Mouse (Mus musculus): ENCODE results near the gene Slc5a4a. TPM values are rescaled to one million over a fixed set of nuclear protein-coding genes. Genes with fewer than 3 reads are reported as not detected.
A peak's percentile ranks its signal among the peaks of the same experiment; 100 is the strongest.

The Slc5a4a gene
- polyA plus RNA-seq, 1 experiment from 2014 or later: not detected

DNA sequence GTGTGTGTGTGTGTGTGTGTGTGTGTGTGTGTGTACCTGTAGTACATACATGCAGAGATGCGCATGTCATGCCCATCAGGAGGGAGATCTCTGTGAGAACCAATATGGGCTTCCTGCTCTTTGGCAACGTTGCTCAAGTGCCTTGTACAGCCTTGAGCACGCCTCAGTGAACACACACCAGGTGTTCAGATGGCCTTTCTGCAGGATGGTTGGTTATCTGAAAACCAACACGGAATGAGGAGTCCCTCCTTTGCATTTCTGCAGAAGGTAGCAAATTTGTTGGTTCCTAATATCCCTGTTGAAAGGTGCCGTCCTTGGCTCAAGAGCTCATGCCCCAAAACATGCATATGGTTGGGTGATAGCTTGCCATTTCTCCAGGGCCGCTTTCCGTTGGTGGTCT, 8.7 kb downstream of the Slc5a4a start:
- ATAC-seq (replicated peaks; ENCODE audit: insufficient number of reproducible peaks, low FRiP score, low TSS enrichment): no peak
- H3K36me3 ChIP-seq (ENCODE audit: control insufficient read depth, insufficient read depth, low read length): no peaks in the 10 kb centered on the region
- H3K9me3 ChIP-seq (replicated peaks; ENCODE audit: control insufficient read depth, low read length): no peaks in the 10 kb centered on the region
- no peaks in the 10 kb centered on the region for H3K4me1 ChIP-seq (ENCODE audit: control insufficient read depth, insufficient read depth, low read length)
- WGBS (ENCODE audit: insufficient replicate concordance): 75% methylated on average over 7 of the region's 7 CpGs
- no peak overlapping the region for H3K4me3 ChIP-seq (ENCODE audit: low read depth, low read length)
- no peak overlapping the region for H3K27ac ChIP-seq (ENCODE audit: low read depth, low read length)
- no peak overlapping the region for H3K4me2 ChIP-seq
- no peak overlapping the region for H3K9ac ChIP-seq (ENCODE audit: low read depth, low read length)
- no peaks in the 10 kb centered on the region for H3K27me3 ChIP-seq (ENCODE audit: control insufficient read depth, insufficient read depth, low read length)

DNA sequence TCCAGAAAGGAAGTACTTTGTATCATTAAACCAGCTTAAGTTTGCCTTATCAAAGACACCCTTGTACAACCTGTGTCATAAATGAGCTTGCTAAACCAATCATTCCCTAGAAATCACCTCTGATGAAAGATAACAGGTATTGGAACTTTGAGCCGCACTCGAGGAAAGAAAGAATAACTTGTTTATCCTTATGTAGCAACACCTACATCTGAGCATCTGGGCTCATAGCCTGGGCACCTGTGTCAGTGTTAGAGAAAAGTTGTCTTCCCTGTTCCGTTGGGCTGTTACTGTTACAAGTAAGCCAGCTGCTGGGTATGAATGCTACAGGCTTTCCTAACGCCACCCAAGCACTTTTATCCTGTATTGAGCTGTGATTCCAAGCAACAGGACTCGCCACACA, 10.3 kb downstream of the Slc5a4a start:
- no peaks in the 10 kb centered on the region for H3K4me1 ChIP-seq (ENCODE audit: control insufficient read depth, insufficient read depth, low read length)
- no peak overlapping the region for H3K4me3 ChIP-seq (ENCODE audit: low read depth, low read length)
- no peaks in the 10 kb centered on the region for H3K27me3 ChIP-seq (ENCODE audit: control insufficient read depth, insufficient read depth, low read length)
- no peaks in the 10 kb centered on the region for H3K36me3 ChIP-seq (ENCODE audit: control insufficient read depth, insufficient read depth, low read length)
- H3K9ac ChIP-seq (ENCODE audit: low read depth, low read length): no peak overlapping the region
- no peaks in the 10 kb centered on the region for H3K9me3 ChIP-seq (replicated peaks; ENCODE audit: control insufficient read depth, low read length)
- WGBS (ENCODE audit: insufficient replicate concordance): 71% methylated on average over 5 of the region's 5 CpGs
- no peak for ATAC-seq (replicated peaks; ENCODE audit: insufficient number of reproducible peaks, low FRiP score, low TSS enrichment)
- H3K27ac ChIP-seq (ENCODE audit: low read depth, low read length): no peak overlapping the region
- H3K4me2 ChIP-seq: no peak overlapping the region

DNA sequence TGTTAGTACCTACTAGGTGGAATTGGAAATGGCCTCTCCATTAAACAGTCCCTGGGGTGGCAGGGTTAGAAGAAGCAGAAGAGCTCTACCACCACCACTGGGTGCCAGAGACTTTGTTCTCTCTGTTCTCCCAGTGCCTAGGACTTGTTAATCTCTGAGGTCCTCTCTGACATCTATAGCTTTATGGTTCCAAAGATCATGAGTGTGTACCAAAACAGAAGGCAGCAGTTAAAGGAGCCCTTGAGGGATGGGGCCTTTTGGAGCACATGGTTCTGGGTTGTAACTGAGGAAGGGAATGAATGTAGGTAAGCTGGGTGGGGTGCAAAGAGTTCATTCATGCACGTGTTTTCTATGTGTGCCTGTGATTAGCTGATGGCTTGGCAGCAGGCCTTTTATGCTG, 10.8 kb downstream of the Slc5a4a start:
- no peak overlapping the region for H3K4me3 ChIP-seq (ENCODE audit: low read depth, low read length)
- H3K9ac ChIP-seq (ENCODE audit: low read depth, low read length): no peak overlapping the region
- H3K9me3 ChIP-seq (replicated peaks; ENCODE audit: control insufficient read depth, low read length): no peaks in the 10 kb centered on the region
- no peak overlapping the region for H3K4me2 ChIP-seq
- WGBS (ENCODE audit: insufficient replicate concordance): 67% methylated on average over 1 of the region's 1 CpGs
- H3K27ac ChIP-seq (ENCODE audit: low read depth, low read length): no peak overlapping the region
- H3K36me3 ChIP-seq (ENCODE audit: control insufficient read depth, insufficient read depth, low read length): no peaks in the 10 kb centered on the region
- no peaks in the 10 kb centered on the region for H3K4me1 ChIP-seq (ENCODE audit: control insufficient read depth, insufficient read depth, low read length)
- H3K27me3 ChIP-seq (ENCODE audit: control insufficient read depth, insufficient read depth, low read length): no peaks in the 10 kb centered on the region
- no peak for ATAC-seq (replicated peaks; ENCODE audit: insufficient number of reproducible peaks, low FRiP score, low TSS enrichment)

DNA sequence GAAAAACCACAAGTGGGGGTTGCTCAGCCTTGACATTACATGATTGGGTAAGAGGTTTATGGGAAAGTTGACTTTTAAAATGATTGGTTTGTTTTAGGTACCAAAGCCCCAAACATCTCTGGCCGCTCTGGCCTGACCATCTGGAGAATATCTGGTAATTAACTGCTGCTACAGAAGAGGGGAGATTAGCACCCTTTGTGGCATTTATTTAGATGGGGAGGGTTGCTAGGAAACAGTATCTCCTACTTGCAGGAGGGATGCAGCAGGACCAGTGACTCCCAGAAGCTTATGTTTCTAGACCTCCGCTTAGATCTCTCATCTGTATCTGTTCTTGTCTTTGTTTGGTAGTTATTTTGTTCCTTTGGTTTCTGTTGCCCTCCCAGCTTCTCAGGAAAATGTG, 27.6 kb downstream of the Slc5a4a start:
- no peak overlapping the region for H3K4me3 ChIP-seq (ENCODE audit: low read depth, low read length)
- no peak for ATAC-seq (replicated peaks; ENCODE audit: insufficient number of reproducible peaks, low FRiP score, low TSS enrichment)
- no peaks in the 10 kb centered on the region for H3K36me3 ChIP-seq (ENCODE audit: control insufficient read depth, insufficient read depth, low read length)
- H3K9me3 ChIP-seq (replicated peaks; ENCODE audit: control insufficient read depth, low read length): no peaks in the 10 kb centered on the region
- no peak overlapping the region for H3K9ac ChIP-seq (ENCODE audit: low read depth, low read length)
- H3K4me1 ChIP-seq (ENCODE audit: control insufficient read depth, insufficient read depth, low read length): no peaks in the 10 kb centered on the region
- WGBS (ENCODE audit: insufficient replicate concordance): 34% methylated on average over 2 of the region's 2 CpGs
- H3K27me3 ChIP-seq (ENCODE audit: control insufficient read depth, insufficient read depth, low read length): peaks cover 9% of the 10 kb centered on the region
- H3K4me2 ChIP-seq: no peak overlapping the region
- no peak overlapping the region for H3K27ac ChIP-seq (ENCODE audit: low read depth, low read length)

DNA sequence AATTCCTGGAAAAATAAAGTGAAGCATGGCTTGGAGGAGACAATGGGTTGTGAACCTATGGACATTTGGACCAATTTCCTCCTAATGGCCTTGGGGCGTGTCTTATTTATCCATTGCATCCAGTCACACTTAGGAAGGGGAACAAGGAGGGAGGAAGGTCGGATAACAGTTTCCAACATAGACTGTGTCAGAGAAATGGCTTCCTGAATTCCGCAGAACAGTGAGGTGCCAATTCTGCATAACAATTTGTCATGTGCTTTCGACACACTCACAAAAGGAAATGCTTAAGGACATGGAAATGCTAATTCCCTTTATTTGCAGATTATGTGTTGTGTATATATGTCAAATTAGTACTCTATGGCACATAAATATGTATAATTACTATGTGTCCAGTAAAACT, 38.0 kb downstream of the Slc5a4a start:
- ATAC-seq (replicated peaks; ENCODE audit: insufficient number of reproducible peaks, low FRiP score, low TSS enrichment): no peak
- 75% methylated on average over 4 of the region's 4 CpGs for WGBS (ENCODE audit: insufficient replicate concordance)
- no peaks in the 10 kb centered on the region for H3K36me3 ChIP-seq (ENCODE audit: control insufficient read depth, insufficient read depth, low read length)
- H3K27ac ChIP-seq (ENCODE audit: low read depth, low read length): no peak overlapping the region
- H3K27me3 ChIP-seq (ENCODE audit: control insufficient read depth, insufficient read depth, low read length): peaks cover 11% of the 10 kb centered on the region
- no peak overlapping the region for H3K4me2 ChIP-seq
- no peak overlapping the region for H3K9ac ChIP-seq (ENCODE audit: low read depth, low read length)
- no peaks in the 10 kb centered on the region for H3K4me1 ChIP-seq (ENCODE audit: control insufficient read depth, insufficient read depth, low read length)
- H3K9me3 ChIP-seq (replicated peaks; ENCODE audit: control insufficient read depth, low read length): no peaks in the 10 kb centered on the region
- no peak overlapping the region for H3K4me3 ChIP-seq (ENCODE audit: low read depth, low read length)

DNA sequence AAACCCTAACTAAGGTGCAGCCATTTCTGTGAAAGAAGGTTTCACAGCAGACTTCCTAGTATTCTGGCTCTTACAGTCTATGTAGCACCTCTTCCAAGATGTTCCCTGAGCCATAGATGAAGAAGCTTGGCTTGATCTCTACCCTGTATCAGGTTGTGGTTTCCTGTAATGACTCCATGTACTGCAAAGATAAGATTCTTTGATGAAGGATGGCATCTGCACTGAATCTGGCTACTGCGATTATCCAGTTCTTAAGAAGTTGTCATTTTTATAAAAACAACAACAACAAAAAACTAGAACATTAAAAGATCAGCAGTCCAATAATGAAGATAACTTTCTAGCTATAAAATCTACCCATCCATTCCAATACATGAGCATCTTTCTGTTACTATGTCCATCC, 40.8 kb downstream of the Slc5a4a start:
- Histone ChIP-seq H3K27ac (ENCODE audit: low read depth, low read length) (no peak overlapping the region), H3K36me3 (ENCODE audit: control insufficient read depth, insufficient read depth, low read length) (no peaks in the 10 kb centered on the region), H3K4me3 (ENCODE audit: low read depth, low read length) (no peak overlapping the region), H3K9me3 (replicated peaks; ENCODE audit: control insufficient read depth, low read length) (no peaks in the 10 kb centered on the region), H3K4me2 (no peak overlapping the region), H3K9ac (ENCODE audit: low read depth, low read length) (no peak overlapping the region), H3K27me3 (ENCODE audit: control insufficient read depth, insufficient read depth, low read length) (peaks cover 16% of the 10 kb centered on the region), H3K4me1 (ENCODE audit: control insufficient read depth, insufficient read depth, low read length) (no peaks in the 10 kb centered on the region)
- no peak for ATAC-seq (replicated peaks; ENCODE audit: insufficient number of reproducible peaks, low FRiP score, low TSS enrichment)
- WGBS (ENCODE audit: insufficient replicate concordance): 76% methylated on average over 1 of the region's 1 CpGs

DNA sequence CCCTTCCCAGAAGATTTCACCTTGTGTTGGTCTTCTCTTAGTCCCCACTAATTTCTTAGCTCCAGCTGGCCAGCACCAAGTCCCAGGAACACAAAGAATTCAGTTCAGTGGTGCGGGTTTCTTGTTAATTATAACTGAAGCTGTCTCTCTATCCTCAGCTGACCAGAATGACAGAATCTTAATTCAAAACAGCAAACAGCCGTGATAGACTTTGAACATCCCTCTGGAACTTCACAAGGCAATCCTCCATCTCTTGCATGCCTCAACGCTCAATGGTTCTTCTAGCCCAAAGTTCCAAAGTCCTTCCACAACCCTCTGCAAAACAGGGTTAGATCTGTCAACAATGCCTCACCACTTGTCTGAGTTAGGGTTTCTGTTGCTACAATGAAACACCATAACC, 54.2 kb downstream of the Slc5a4a start:
- ATAC-seq (replicated peaks; ENCODE audit: insufficient number of reproducible peaks, low FRiP score, low TSS enrichment): no peak
- no peak overlapping the region for H3K9ac ChIP-seq (ENCODE audit: low read depth, low read length)
- H3K9me3 ChIP-seq (replicated peaks; ENCODE audit: control insufficient read depth, low read length): no peaks in the 10 kb centered on the region
- no peak overlapping the region for H3K4me3 ChIP-seq (ENCODE audit: low read depth, low read length)
- no peaks in the 10 kb centered on the region for H3K36me3 ChIP-seq (ENCODE audit: control insufficient read depth, insufficient read depth, low read length)
- no peaks in the 10 kb centered on the region for H3K4me1 ChIP-seq (ENCODE audit: control insufficient read depth, insufficient read depth, low read length)
- H3K27me3 ChIP-seq (ENCODE audit: control insufficient read depth, insufficient read depth, low read length): peaks cover 5% of the 10 kb centered on the region; the same call in 1 of the 2 replicates
- no peak overlapping the region for H3K4me2 ChIP-seq
- 80% methylated on average over 3 of the region's 3 CpGs for WGBS (ENCODE audit: insufficient replicate concordance)
- H3K27ac ChIP-seq (ENCODE audit: low read depth, low read length): no peak overlapping the region

DNA sequence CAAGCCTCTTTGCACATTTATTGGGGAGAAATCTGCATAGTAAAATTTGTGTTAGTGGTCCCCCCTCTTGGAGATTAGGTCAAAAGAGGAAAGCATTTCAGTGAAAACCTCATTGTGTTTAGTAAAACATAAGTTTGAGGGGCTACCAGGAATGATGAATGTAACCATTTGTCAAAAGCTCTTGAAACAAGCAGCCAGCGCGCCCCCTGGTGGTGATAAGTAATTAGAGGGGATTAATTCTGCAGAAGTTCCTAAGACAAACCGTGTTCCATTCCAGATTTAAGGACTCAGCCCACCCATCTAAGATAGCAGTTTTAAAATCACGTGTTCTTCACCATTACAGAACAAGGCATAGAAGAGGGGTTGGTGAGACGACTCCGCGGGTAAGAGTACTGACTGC, 54.7 kb downstream of the Slc5a4a start:
- Histone ChIP-seq H3K9ac (ENCODE audit: low read depth, low read length) (no peak overlapping the region), H3K27ac (ENCODE audit: low read depth, low read length) (no peak overlapping the region), H3K9me3 (replicated peaks; ENCODE audit: control insufficient read depth, low read length) (no peaks in the 10 kb centered on the region), H3K27me3 (ENCODE audit: control insufficient read depth, insufficient read depth, low read length) (peaks cover 5% of the 10 kb centered on the region; the same call in 1 of the 2 replicates), H3K4me2 (no peak overlapping the region), H3K36me3 (ENCODE audit: control insufficient read depth, insufficient read depth, low read length) (no peaks in the 10 kb centered on the region), H3K4me3 (ENCODE audit: low read depth, low read length) (no peak overlapping the region), H3K4me1 (ENCODE audit: control insufficient read depth, insufficient read depth, low read length) (no peaks in the 10 kb centered on the region)
- WGBS (ENCODE audit: insufficient replicate concordance): 13% methylated on average over 7 of the region's 7 CpGs
- no peak for ATAC-seq (replicated peaks; ENCODE audit: insufficient number of reproducible peaks, low FRiP score, low TSS enrichment)

DNA sequence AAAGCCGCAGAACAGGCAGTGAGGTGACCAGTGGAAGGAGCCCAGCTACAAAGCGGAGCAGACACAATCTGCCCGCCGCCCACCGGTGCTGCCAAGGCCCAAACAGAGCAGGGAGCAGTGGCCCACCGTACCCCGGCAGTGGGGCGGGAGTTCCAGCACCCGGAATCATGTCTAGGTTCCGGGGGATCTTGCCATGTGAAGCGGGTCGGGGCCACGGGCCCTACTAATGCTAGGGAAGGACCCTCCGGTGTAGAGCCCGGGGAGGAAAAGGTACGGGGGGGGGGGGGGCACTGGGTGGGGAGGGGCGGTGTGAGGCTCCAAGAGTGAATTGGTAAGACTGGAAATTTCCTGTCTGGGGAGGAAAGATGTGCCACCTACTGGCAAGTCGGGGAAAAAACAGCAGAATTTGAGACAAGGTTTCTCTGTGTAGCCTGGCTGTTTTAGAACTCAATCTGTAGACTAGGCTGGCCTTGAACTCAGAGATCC, 56.6 kb downstream of the Slc5a4a start:
- ATAC-seq (replicated peaks; ENCODE audit: insufficient number of reproducible peaks, low FRiP score, low TSS enrichment): no peak
- Histone ChIP-seq H3K4me2 (peak overlapping the region; percentile 64), H3K27ac (ENCODE audit: low read depth, low read length) (no peak overlapping the region)

More for the DNA sequence above, 56.6 kb downstream of the Slc5a4a start:
- H3K27me3 ChIP-seq (ENCODE audit: control insufficient read depth, insufficient read depth, low read length): 0 out of 2 replicates have a peak, but pooled peaks cover 5% of the 10 kb centered on the region
- H3K9ac ChIP-seq (ENCODE audit: low read depth, low read length): peak overlapping the region; percentile 52
- H3K4me1 ChIP-seq (ENCODE audit: control insufficient read depth, insufficient read depth, low read length): no peaks in the 10 kb centered on the region
- H3K4me3 ChIP-seq (ENCODE audit: low read depth, low read length): peak overlapping the region; percentile 35
- no peaks in the 10 kb centered on the region for H3K9me3 ChIP-seq (replicated peaks; ENCODE audit: control insufficient read depth, low read length)
- WGBS (ENCODE audit: insufficient replicate concordance): 8% methylated on average over 17 of the region's 18 CpGs
- H3K36me3 ChIP-seq (ENCODE audit: control insufficient read depth, insufficient read depth, low read length): peaks cover 4% of the 10 kb centered on the region

All from heart, embryonic 11.5 days (tissue).